Mouse (Mus musculus) spleen, postnatal 10 days (tissue): Measurements from ENCODE around the gene Aatk.

Experiments
- DNase-seq, 2 experiments: peaks; one replicate each; pipeline ENCODE4 v3.0.0; 2021 to 2022; ENCODE audit warnings: low spot score in 2 of 2

The Aatk gene

DNA sequence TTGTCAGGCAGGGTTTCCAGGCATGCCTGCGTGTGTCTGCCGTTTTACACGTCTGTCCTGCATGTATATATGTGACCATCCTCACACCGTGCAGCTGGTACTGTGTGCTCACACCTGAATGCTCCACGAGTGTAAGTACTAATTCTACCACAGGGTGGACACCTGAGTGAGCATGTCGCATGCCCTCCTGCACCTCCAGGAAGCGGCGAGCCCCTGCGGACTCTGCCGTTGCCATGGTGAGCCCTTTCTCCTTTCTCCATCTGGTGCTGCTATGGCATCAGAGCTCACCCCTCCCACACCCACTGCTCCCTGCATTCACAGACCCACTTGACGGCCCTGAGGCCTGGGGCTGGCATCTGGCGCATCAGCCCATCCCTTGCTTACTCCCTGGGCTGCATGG is 24.1 kb downstream of the Aatk start:
- no peak for DNase-seq

DNA sequence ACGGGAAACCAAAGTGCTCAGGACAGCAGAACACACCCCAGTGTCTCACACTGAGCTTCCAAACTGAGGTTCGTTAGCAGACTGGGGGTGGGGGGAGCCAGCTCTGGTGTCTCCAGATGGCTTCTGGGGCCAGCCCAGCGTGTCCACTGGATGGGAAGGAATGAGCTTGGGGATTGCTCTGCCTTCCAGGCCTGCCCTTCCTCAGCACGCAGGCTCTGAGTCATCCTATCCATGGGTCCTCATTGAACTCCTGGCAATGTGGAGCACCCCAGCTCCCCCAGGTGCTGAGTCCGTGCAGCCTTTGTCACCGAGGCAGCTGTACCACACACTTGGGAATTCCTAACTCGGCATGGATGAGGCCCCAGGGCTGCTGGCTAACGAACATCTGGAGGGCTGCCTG is 24.8 kb downstream of the Aatk start:
- DNase-seq = no peak

GRCm38 (mm10) chr11:120021367-120021766 is 25.6 kb downstream of the Aatk start:
- no peak for DNase-seq

DNA sequence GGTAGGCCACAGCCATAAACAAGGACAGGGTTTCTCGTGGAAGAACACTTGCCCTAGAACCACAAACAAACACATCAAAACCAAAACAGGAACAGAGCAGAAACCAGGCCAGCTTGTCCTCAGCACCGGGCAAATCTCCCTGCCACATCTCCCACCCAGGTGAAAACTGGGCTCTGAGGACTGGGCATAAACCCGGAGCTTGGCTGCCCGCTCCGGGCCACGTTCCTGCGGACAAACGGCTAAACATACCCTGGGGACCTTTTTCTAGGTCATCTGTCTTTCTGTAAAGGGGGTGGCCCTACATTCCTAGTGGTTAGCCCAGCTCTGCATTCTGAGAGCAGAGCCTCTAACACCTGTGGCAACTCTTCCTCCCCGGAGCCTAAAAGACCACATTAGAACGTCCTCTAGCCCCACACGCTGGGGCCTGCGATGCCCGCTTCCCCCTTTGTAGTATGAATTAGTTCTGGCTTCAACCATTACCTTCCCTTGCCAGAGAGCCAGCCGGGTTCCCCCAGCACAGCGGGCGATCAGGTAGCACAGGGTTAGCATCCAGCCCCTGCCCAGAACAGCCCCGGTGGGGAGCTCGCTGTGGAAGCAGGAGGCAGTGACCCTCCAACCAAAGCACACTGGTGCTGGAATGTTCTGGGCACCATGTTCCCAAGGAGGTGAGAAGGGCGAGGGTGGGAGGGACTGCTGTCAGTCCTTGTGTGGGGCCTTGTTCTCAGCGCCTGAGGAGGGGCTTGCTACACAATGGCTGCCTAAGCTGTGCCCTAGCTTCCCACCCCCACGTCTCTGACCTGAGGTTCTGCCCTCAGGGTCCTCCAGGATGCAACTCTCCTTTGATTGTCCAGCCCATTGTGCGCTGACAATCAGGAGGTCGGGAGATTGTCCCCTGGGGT is 27.2 kb downstream of the Aatk start:
- DNase-seq = no peak

GRCm38 (mm10) chr11:120017011-120017410 is 30.0 kb downstream of the Aatk start:
- DNase-seq = no peak

- no peak for DNase-seq
These were observed 32.2 kb downstream of the Aatk start for GRCm38 (mm10) chr11:120014758-120015157.

GRCm38 (mm10) chr11:120013174-120013711 is 33.7 kb downstream of the Aatk start:
- DNase-seq = peak; percentile 56 to 78

- DNase-seq = no peak
These were observed 34.3 kb downstream of the Aatk start for GRCm38 (mm10) chr11:120012702-120013101.

DNA sequence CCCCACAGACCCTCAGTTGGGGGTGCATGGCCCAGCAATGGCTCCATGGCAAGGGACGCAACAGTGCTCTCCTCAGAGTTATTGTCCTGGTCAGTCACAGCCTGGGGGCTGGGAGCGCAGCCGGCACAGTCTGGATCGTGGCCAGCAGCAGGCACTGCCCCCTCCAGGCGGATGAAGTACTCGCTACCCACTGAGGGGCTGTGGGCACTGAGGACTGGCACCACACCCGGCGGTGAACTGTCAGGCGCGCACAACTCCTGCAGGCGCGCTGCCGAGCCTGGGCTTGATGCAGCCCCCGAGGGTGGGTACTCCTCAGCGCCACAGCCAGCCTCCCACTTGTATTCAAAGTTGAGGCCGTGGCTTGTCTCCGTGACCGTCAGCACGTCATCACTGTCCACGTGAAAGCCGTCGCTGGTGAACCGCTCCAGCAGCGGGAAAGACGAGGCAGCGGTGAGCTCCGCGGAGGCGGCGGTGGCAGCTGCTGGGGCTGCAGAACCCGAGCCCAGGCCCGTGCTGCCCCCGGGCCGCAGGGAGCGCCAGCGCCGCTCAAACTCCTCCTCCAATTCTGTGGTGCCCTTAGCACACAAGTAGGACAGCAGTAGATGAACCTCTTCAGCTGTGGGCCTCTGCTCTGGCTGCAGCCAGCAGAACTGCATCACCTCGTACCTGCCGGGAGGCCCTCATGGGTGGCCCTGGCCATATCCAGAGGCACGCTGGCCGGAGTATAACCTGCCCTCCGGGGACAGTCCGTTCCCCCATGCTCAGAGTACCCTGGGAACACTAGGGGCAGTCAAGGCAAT is 35.0 kb downstream of the Aatk start:
- no peak for DNase-seq

DNA sequence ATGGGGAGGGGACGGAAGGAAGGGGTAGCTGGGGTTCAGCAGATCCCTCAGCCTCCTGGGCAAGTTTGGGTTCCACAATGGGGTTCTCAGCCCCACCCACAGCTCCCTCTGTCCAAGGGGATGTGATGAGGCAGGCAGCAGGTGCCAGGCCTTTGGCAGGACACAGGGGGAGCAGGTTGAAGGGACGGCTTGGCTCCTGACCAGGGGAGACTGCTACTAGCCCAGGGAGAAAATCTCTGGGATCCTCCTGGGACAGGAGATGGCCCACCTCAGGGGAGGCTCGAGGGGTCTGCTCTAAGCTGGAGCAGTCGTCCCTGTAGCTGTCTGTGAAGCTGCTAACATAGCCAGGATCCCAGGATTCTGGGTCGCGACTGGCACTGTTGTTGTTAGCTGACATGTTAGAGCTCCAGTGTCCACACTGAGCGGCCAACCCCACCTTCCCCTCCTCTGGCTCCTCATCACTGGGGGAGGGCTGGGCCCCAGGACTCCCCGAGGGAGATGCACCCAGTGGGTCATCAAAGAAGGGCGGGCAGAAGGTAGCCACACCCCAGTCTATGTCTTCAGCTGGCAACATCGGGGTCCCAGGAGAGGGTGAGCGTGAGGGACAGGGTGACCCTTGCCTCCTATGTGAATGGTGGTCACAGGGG is 35.7 kb downstream of the Aatk start:
- DNase-seq = no peak

DNA sequence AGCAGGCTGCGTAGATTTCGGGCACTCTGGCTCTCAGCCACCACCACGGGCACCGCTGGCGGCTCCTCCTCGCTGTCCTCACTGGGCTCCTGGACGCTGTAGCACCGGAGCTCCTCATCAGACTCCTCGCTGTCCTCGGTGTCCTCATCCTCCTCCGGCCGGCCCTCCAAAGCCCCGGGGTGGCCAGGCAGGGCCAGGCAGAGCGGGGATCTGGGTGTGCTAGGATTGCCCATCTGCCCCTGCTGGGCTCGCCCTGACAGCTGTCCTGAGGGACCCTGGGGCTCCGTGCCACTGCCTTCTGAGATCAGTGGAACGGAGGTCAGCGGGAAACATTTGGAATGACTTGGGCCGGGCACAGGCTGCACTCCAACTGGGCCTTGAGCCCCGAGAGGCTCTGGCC is 37.0 kb downstream of the Aatk start:
- no peak for DNase-seq

DNA sequence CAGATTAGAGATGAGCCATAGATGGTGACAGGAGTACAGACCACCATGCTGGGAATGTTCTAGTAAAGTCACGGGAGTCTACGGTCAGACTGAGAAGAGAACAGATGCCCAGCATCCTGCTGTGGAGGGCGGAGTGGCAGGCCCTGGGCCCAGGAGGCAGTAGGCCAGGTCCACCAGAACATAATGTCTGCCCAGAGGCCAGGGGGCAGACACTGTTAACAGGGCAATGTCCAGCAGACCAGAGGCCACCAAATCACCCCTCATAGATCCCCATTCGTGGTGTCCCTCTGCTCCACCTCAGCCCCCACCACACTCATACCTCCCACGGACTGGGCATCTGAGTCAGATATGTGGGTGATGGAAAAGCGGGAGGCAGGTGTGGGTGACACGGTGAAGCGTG is 38.0 kb downstream of the Aatk start:
- DNase-seq = no peak

- no peak for DNase-seq
These were observed 38.5 kb downstream of the Aatk start for GRCm38 (mm10) chr11:120008501-120008900.

GRCm38 (mm10) chr11:120007496-120008080 is 39.4 kb downstream of the Aatk start:
- no peak for DNase-seq

GRCm38 (mm10) chr11:120005434-120006317 is 41.3 kb downstream of the Aatk start:
- DNase-seq = no peak

DNA sequence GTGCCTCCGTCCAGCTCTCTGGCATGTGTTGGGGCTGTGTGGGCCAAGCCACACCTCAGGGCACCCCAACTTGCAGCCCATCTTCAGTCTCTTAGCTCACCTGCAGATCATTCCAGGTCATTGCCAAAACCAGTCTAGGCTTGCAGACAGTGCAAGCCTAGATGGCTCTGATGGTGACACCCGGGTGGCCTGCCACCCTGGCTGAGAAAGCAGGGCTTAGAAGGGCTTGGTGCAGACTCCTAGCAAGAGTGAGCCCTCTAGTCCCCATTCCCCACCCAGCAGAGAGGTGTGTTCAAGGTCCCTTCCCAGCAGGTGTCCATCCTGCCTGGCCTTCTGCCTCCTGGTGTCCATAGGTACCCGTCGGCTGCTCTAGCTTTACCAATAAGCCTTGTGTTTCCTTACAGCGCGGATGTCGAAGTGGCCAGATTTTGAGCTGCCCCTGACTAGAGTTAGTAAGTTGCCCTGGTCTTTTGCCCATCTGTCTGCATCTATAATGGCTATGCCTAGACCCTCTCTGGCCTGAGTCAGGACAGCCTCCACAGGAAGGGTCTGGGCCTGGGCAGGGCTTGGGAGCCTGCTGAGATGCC is 44.2 kb downstream of the Aatk start:
- DNase-seq = no peak

- DNase-seq = no peak
These were observed 44.9 kb downstream of the Aatk start for GRCm38 (mm10) chr11:120002041-120002440.

DNA sequence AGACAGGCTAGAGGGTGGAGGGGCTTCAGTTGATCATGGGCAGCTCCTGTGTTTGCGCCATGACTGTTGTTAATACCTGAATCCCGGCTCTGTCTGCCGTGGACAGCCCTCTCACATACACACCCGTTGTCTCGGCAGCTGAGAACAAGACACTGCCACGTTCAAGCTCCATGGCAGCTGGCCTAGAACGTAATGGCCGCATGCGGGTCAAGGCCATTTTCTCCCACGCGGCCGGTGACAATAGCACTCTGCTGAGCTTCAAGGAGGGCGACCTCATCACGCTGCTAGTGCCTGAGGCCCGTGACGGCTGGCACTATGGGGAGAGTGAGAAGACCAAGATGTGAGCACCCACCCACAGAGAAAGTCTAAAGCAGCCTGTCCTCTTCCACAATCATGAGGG is 49.6 kb downstream of the Aatk start:
- no peak for DNase-seq

DNA sequence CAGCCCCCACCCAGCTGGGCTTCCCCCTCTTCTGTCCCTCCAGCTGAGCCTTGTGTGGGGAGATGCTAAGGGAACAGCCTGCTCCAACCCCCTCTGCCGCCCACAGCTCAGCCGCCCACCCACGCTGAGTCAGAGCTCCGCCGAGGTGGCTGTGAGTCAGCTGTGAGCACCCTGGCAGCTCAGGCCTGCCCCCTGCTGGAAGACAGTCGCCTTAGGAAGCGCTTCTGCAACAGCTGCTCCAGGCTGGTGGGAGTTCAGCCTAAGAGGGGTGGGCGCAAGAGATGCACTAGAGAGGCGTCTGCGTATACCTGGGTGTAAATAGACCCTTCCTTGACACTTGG is 55.7 kb downstream of the Aatk start:
- DNase-seq = peak; percentile 76 to 90

GRCm38 (mm10) chr11:119990658-119991337 is 56.2 kb downstream of the Aatk start:
- no peak for DNase-seq
